Mouse (Mus musculus): ENCODE data around the gene Ak5.
"Not testable (repeated sequence)": the region's sequence is repeated elsewhere in the genome, so short reads cannot be mapped to it uniquely, and the experiment has no call there.

The Ak5 gene

DNA sequence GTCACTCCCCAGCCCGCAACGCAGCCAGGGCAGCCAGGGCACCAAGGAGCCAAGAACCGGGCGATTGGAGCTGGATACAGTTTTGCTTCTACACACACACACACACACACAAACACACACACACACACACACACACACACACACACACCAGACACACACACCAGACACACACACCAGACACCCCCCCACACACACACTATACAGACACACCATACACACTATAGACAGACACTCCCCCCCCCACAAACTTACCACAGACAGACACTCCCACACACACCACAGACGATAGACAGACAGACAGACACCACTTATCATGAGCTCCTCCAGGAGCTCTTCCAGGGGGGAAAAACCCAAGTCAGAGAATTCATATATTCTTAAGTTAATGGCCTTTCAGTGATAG lies at the start of gene Ak5:
Gene Ak5, minus strand, starts transcription at position 122 of the 400 bp plus-strand sequence.
- DNase-seq = no peak

DNA sequence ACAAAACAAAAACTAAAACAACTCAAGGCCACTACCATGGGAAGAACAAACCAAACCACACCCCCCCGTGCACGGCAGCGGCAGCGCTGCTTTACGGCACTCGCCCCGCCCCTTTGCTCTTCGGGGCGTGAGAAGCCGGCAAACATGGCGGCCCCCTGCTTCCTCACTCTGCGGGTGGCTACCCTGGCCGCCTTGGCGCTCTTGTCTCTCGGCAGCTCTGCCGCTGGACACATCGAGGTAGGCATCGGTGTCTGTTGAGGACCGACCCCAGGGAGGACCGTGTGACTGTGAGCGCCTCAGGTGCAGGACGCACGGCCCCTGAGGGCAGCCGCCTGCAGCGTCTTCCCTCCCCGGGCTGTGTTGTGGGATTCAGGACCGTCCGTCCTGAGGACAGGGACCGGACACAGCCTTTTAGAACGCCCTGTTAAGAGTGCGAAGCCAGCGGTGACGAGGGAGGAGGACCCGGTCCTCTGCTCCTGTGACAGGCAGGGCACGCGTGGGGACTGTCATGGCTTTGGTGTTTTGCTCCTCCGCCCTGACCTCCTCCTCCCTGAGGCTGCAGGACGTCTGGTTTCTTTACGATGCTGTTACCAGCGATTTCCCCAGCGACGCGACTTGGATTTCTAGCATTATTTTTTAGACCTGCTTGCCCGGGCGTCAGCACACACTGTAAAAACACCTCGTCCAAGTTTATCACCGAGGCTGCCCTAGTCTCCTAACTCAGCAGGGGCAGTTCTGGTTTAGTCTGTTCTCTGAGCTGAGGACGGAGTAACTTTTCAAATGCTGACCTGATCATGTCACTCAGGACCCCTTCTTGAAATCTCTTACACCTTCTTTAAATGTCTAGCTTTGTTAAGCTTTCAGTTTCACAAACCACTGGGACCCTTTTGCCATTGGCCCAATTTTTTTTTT lies 46.1 kb upstream of the Ak5 start, which contains the start of gene Pigk:
Gene Pigk, plus strand, starts transcription at position 110 of the 912 bp plus-strand sequence.
- peak; percentile 94 for DNase-seq

DNA sequence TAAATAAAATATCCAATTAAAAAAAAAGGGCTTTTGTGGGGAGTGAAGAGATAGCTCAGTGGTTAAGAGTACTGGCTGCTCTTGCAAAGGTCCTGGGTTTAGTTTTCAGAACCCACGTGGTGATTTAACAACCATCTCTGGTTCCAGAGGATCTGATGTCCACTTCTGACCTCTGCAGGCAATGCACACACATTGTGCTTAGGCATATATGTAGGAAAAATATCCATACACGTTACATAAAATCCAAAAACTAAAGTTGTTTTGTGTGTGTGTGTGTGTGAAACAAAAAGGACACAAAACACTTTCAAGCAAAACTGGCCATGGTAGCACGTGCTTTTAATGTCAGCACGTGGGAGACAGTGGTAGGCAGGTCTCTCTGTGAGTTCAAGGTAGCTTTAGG lies 44.8 kb upstream of the Ak5 start:
- no peak for DNase-seq

DNA sequence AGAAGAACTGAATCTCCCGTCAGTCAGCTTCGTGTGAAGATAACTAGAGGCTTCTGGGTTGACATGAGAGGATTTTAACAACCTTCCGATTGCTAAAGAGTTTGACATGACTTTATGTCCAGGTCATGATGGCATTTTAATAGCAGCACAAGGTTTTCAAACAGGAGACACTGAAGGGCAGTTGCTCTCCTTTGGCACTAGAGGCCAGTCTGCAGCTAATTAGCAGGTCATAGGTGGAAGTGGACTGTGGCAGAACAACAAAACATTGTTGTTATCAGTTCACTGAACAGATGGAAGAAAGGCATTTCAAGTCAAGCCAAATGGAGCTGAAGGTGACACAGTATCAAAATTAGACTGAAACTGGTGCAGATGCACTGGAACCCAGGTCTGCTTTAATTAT lies 41.8 kb upstream of the Ak5 start:
- peak; percentile 5 for DNase-seq

DNA sequence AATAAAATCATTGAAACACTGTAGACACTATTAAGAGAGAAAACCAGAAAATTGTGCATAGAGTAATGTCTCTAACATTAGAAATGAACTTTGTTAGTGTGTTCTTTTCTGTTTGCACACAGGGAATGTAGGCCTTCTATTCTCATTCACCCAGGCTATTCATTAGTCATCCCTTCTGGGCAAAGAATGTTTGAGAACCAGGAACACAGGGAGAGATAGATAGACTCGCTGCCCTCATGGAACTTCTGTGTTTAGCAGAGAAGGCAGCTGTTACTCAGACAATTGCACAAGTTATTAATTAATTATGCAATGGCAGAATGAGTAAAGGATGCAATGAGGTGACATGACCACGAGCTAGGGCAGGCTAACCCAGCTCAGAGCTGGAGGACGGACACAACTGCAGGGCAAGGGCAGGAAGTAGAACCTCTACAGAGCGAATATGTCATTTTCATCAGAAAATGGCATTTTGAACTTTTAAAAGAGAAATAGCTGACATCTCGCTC lies 39.2 kb upstream of the Ak5 start:
- DNase-seq = no peak

DNA sequence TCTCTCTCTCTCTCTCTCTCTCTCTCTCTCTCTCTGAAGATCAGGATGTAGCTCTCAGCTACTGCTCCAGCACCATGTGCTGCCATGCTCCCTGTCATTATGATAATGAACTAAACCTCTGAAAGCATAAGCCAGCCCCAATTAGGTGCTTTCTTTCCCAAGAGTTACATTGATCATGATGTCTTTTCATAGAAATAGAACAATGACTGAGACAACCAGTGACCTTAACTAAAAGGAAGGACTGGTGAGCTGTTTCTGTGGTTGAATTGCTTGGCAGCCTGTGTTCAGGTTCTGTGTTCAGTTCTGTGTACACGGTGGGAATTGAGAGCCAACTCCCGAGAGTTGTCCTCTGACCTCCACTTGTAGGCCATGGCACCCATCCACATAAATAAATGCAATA lies 38.7 kb upstream of the Ak5 start:
- no peak for DNase-seq

DNA sequence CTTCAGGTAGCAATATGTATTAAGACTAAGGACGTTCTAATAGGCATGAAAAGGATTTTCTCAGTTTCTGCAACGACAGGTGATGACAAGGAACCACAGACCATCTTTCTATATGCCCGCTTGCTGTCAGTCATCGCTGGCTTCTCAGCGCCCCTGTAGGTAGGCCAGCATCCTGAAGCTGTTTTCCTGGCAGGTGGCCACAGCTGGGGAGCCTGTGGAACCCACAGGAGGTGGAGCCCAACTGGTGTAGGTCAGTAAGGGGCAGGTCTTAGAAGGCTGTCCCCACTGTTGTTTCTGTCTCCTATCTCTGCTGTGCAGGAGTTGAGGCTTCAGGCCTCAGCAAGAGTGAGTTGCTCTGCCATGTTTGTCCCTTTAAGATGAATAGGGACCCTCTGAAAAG lies 37.7 kb upstream of the Ak5 start:
- DNase-seq = no peak

DNA sequence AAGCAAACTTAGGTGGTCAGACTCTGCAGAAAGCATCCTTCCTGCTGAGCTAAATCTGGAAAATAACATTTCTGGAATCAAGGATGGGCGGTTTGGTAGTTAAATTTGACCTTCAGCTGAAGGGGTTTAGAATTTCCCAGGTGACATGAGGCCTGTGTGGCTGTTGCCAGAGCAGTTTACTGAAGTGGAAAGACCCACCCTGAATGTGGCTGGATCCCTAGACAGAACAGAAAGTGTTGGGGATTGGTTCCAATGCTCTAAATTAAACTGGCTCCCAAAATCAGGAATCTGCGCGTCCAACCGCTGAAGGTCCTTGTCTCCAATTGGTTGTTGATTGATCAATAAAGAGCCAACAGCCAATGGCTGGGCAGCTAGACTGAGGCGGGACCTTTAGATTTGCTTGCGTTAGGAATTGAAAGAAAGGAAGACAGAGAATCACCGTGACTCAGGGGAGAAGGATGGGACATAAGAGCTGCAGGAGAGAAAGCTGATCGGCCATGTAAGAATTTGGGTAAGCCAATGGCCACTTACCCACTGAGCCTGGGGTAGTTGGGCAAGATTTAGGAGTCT lies 34.2 kb upstream of the Ak5 start:
- no peak for DNase-seq

DNA sequence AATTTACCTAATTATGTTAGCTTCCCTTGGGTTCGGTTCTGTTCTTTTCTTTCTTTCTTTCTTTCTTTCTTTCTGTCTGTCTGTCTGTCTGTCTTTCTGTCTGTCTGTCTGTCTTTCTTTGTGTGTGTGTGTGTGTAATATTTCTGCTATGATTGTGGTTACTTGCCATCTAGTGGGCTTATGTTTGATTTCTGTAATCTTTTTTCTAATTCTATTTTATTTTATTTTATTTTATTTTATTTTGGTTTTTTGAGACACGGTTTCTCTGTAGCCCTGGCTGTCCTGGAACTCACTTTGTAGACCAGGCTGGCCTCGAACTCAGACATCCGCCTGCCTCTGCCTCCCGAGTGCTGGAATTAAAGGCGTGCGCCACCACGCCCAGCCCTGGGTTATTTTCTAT lies 33.4 kb upstream of the Ak5 start:
- DNase-seq = not testable (repeated sequence)

DNA sequence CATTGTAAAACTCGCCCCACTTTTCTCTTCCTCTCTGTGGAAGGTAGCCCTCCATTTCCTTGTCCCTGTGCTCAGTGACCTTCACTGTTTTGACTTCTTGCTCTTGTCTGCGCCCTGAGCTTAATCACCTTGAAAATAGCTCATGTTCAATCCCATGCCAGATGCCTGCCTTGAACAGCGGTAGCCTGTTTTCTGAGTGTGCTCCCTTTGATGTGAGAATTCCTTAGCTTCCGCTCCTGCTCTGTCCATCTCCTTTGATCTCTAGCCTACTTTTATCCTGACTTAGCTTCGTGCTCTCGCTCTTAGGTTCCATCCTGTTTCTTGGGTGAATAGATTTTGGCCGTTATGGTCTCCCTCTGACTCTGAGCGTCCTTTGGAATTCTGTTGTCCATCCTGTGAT lies 31.1 kb upstream of the Ak5 start:
- DNase-seq = no peak

DNA sequence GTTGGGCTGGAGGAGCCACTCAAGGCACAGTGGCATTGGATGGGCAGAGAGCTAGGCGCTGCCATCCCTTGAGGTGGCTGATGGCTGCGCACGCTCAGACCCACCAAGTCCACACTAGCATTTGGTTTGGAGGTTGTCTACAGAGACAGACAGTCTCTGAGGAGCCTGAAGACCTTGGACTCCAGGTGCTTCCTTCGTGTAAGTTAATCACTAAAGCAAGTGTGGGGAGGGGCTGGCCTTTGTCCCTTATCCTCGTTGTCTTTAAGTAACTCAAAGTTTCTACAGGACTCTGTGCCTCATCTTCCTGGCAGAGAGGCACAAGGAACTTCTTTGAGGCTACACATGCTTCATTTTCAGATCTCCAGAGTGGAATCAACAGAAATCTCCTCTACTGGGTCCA lies 29.9 kb upstream of the Ak5 start:
- DNase-seq = no peak

DNA sequence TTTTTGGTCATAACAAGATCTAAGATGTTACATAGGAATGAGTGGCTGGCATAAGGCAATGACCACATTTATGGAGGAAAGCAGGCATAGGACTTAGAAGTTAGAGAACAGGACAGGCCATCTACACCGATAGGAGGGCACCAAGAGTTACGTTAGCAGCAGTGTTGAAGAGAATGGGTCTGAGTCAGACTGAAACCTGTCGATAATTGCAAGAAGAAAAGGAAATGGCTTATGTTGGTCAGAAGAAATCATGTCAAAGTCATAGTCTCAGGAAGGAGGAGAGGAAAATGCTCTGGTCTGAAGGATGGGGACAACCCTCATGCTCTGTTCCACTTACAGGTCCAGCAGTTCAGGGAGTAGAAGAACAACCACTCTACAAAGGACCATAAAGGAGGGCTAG lies 26.8 kb upstream of the Ak5 start:
- DNase-seq = no peak

DNA sequence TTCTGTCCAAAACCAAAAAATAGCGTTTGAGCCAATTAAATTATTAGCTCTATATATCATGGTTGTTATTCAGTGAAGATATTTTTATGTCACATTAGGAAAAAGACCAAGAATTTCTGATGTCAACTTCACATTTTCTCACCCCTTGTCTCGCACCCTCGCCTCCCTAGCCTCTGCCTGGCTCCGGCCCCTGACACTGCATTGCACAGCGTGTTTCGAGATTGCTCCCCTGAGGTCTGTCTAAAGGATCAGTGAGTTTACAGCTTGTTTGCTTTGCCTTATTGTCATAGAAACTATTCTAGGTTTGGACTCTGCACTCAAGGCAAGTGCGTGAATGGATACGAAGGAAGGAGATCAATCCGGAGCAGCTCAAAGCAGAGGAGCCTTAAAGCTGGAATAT lies 20.9 kb upstream of the Ak5 start:
- no peak for DNase-seq

DNA sequence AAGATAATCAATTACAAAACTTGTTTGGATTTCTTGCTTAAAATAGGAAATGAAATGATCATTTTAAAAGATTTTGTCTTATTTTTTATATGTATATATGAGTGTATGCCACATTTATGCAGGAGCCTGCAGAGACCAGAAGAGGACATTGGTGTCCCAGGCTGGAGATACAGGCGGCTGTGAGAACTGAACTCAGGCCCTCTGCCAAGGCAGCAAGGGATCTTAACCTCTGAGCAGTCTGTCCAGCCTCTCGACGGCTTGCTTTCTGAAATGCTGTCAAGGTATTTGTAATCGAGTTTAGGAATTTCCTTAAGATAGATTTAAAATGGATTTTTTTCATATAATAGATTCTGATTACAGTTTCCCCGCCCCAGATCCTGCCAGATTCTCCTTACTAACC lies 20.4 kb upstream of the Ak5 start:
- DNase-seq = no peak

DNA sequence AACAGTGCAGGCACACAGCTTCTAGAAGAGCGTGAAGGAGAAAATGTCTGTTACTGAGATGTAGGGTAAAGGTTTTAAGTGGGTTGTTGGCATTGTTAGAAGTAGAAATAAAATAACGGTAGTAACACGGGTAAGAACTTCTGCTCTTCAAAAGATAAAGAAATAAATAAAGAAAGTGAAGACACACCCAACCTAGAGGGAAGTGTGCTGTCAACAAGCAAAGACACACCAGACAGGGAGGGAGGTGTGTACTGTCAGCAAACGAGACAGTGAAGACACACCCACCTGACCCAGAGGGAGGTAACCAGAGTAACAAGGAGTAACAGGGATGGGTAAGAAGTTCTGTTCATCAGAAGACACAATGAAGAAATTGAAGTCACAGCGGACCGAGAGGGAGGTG lies 6.5 kb upstream of the Ak5 start:
- no peak for DNase-seq

DNA sequence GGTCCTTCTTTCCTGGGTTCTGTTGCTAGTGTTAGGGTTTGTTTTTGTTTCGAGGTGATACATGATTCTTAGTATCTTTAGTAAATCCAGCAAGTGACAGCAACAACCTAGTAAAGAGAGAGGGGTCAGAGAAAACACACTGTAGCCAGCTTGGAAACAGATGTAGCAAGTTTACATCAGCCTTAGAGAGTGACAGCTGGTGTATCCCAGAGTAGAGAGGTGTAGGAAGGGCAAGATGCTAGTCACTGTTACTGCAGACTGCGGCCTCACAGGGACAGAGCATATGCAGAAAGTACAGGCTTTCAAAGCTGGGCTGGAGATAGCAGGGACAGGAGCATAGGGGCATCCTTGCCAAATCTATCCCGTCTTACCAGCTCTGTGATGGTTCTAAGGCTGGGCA lies 1.6 kb upstream of the Ak5 start:
- DNase-seq = no peak

DNA sequence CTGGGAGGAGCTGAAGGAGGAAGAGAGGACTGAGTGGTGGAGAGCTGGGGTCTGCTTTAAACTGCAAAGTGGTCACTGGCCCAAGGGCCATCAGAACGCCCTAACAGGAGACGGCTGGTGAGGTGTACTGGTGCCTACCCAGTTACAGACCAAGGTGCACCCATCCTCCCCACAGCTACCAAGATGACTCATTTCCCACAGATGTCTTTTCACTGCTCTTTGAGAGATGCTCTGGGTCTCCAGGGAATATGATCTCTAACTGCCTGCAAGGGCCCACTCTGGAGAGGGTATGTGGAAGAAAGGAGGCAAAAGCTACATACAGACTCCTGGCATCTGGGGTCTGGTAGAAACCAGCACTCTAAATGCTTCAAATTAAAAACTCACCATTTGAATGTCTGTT lies 633 bp upstream of the Ak5 start:
- DNase-seq = no peak

DNA sequence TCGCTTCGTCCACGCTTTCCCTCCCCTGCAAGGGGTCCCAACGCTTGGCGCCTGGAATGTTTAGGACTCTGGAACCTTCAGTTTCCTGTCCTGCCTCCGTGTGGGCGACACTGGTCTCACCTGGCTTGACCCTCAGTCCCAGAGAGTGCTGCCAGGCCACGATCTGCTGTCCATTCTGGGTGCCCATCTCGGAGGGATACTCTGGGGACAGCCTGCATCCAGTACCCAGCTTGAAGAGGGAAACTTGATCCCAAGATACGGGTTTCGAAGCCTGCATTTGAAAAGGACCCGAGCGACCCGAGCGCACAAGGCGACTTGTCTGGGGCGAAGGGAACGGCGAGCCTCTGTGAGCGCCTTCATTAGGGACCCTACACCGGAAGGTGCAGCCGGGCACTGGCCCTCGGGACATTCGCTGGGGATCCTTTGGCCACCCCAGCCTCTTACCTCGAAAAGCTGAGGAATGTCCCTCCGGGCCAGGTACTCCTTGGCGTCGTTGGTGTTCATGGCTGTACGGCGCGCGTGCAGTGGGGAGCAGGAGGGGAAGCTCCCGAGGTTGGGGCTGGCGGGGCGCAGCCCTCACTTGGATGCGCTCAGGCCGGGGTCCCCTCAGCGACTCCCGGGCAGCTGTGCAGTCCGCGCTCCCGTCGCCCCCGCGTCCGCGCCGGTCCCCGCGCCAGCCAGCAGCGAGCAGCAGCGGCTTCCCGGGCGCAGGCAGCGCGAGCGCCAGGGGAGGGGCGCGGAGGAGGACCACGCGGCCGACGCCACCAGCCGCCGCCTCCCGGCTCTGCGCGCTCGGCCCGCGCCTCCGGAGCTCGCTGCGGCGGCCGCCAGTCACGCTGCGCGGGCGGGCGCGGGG lies 576 bp downstream of the Ak5 start:
- DNase-seq = no peak

DNA sequence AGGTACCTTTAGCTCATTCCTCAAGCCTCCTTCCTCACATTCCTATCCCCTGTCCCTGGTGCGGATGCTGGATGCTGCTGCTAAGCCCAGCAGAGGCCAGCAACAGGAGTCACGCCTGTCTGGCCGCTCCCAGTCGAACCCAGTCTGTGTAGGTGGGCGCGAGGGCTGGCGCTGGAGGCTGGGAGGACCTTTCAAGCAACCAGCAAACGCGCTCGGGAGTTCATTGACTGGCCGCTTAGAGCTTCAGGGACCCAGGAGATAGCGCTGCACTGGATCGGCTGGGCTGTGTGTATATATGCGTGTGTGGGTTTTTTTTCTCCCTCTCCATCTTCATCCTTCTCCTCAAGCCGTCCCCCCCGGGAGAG lies 1.2 kb downstream of the Ak5 start:
- no peak for DNase-seq

DNA sequence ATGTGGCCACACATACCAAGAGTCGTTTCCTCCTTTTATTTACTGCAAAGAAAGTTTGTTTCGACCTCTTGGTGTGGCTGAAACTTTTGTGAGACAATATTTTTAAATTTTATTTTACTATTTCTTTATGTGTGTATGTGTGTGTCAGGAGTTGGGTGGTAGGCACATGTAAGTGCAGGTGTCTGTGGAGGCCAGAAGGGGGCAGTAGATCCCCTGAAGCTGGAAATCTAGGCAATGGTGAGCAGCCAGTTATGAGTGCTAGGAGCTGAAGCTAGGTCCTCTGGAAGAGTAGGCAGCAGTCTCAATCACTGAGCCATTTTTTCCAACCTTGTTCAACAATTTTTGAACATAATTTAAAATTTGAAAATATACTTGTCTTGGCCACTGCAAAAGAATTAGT lies 9.6 kb downstream of the Ak5 start:
- no peak for DNase-seq

DNA sequence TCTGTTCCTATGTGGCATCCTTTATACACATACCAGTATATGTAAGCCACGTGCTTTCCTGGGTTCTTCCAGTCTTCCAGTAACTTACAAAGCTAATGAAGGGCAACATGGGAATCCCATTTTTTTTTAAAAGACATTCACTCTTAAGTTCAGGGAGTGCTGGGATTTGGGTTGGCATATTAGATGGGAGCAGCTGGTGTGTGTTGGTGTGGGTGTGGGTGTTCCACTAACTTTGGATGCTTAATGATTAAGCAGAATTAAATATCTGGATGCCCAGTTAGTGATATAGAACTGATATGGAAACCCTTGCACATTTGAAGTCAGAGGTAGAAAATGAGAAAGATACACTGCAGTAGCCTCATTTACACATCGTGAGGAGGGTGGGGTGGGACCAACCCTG lies 16.2 kb downstream of the Ak5 start:
- no peak for DNase-seq

DNA sequence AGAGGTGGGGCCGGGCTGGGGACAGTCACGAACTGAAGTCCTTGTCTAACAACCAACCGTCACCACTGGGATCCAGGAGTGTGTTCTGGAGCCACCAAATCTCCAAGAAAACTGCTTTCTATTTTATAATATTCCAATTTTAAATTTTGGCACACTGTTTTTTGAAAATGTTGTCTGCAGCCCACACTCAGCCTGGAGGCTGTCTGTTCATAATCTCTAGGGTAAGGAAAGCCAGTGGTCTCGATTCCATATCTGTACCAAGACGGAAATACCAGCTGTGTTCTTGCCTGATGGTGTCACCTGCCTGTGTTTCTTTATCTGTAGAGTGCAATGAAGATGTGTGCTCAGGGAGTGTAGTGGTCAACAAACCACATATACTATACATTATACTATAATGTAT lies 23.6 kb downstream of the Ak5 start:
- DNase-seq = no peak

DNA sequence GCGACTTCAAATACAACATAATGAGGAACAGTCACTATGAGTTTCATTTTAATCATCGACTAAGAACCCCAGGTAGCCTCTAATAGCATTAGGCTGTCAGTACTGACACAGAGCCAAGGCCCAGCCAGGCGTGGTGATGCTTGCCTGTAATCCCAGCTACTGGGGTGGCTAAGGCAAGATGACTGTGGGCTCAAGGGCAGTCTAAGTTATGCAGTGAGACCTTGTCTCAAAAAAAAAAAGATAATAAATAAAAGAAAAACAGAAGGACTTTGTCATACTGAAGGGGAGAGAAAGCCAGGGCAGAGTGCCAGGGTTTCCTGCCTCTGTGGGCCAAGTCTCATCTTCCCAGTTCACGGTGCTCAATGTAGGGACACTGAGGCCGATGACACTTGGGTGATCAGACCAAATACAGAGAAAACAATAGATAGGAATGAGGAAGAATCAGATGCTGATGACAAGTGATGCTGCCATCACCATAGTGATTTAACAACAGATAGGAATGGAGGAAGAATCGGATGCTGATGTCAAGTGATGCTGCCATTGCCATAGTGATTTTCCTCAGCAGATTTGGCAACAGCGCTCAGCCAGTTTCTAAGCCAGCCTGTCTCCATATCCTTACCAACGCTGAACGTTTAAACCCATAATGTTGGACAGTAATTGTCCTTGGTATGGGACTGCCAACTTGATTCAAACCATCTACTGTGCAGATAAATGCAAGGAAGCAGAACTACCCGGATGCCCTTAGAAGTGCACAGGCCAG lies 42.9 kb downstream of the Ak5 start:
- no peak for DNase-seq
